Mouse (Mus musculus): ENCODE results near the gene Prr7. TPM values are rescaled to one million over a fixed set of nuclear protein-coding genes. Genes with fewer than 3 reads are reported as not detected.
A peak's percentile ranks its signal among the peaks of the same experiment; 100 is the strongest.

Prr7 gene
- polyA plus RNA-seq, 1 experiment from 2014 or later, result 2.2 TPM

GRCm38 (mm10) chr13:55462965-55463364 lies 1.1 kb upstream of the Prr7 start:
- H3K4me3 ChIP-seq (ENCODE audit: low read depth, low read length), result peak overlapping the region; percentile 2; the same call in 1 of the 2 replicates
- peaks cover 21% of the 10 kb centered on the region for H3K4me1 ChIP-seq (ENCODE audit: control insufficient read depth, insufficient read depth, low read length)
- H3K27me3 ChIP-seq (ENCODE audit: control insufficient read depth, insufficient read depth, low read length), result no peaks in the 10 kb centered on the region
- no peaks in the 10 kb centered on the region for H3K9me3 ChIP-seq (ENCODE audit: control insufficient read depth, low read length)
- ATAC-seq (ENCODE audit: insufficient read depth, low FRiP score, low TSS enrichment), result no peak
- peak overlapping the region; percentile 66; the same call in 1 of the 2 replicates for H3K4me2 ChIP-seq (ENCODE audit: low read depth)
- 49% methylated on average over 2 of the region's 2 CpGs for WGBS
- DNase-seq (ENCODE audit: low spot score), result no peak
- H3K27ac ChIP-seq (ENCODE audit: low read depth, low read length), result no peak overlapping the region
- peaks cover 15% of the 10 kb centered on the region for H3K36me3 ChIP-seq (ENCODE audit: control insufficient read depth, insufficient read depth, low read length)
- no peak overlapping the region for H3K9ac ChIP-seq (ENCODE audit: low read length)

DNA sequence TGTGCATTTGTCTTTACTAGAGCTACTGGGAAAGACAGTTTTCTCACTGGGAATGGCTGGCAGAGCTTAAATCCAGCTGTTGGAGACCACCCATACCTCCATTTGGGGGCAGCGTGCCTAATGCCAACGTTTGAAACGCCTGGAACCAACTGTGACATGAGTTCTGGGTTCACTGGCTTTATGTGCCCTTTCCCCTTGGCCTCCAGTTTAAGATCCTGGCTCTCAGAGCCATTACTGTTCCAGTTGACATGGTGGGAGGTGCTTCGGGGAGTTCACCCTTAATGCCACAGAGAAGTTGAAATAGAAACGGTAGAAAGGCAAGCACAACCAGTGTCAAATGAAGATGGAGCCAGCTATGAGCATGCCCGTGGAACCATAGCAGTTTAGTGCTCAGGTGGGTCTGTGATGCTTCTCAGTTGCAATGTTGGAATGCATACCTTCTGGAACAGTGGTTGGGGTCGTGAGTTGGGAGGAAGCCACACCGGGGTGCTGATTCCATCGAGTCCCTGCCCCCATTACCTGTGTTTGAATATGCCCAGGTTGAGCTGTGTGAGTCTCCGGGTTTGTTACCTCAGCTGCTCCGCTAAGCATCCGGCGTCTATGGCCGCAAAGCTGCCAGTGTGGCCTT lies 554 bp upstream of the Prr7 start:
- 10% methylated on average over 14 of the region's 14 CpGs for WGBS
- H3K4me1 ChIP-seq (ENCODE audit: control insufficient read depth, insufficient read depth, low read length), result peaks cover 21% of the 10 kb centered on the region
- peak overlapping the region; percentile 69 for H3K9ac ChIP-seq (ENCODE audit: low read length)
- peaks cover 12% of the 10 kb centered on the region for H3K36me3 ChIP-seq (ENCODE audit: control insufficient read depth, insufficient read depth, low read length)
- no peaks in the 10 kb centered on the region for H3K27me3 ChIP-seq (ENCODE audit: control insufficient read depth, insufficient read depth, low read length)
- peak overlapping the region; percentile 50 for H3K4me3 ChIP-seq (ENCODE audit: low read depth, low read length)
- no peaks in the 10 kb centered on the region for H3K9me3 ChIP-seq (ENCODE audit: control insufficient read depth, low read length)
- H3K4me2 ChIP-seq (ENCODE audit: low read depth), result peak overlapping the region; percentile 66
- peak overlapping the region; percentile 84; the same call in 1 of the 2 replicates for H3K27ac ChIP-seq (ENCODE audit: low read depth, low read length)
- no peak for ATAC-seq (ENCODE audit: insufficient read depth, low FRiP score, low TSS enrichment)
- no peak for DNase-seq (ENCODE audit: low spot score)

- ATAC-seq (ENCODE audit: insufficient read depth, low FRiP score, low TSS enrichment) (peak; percentile 36), DNase-seq (ENCODE audit: low spot score) (peak; percentile 49)
- 0 out of 2 replicates have a peak, but pooled peaks cover 2% of the 10 kb centered on the region for H3K36me3 ChIP-seq (ENCODE audit: control insufficient read depth, insufficient read depth, low read length)
- H3K27ac ChIP-seq (ENCODE audit: low read depth, low read length), result peak overlapping the region; percentile 84
- H3K9me3 ChIP-seq (ENCODE audit: control insufficient read depth, low read length), result no peaks in the 10 kb centered on the region
- WGBS, result 4% methylated on average over 3 of the region's 3 CpGs
- peaks cover 29% of the 10 kb centered on the region for H3K4me1 ChIP-seq (ENCODE audit: control insufficient read depth, insufficient read depth, low read length)
- H3K27me3 ChIP-seq (ENCODE audit: control insufficient read depth, insufficient read depth, low read length), result no peaks in the 10 kb centered on the region
- H3K9ac ChIP-seq (ENCODE audit: low read length), result peak overlapping the region; percentile 69
- peak overlapping the region; percentile 50 for H3K4me3 ChIP-seq (ENCODE audit: low read depth, low read length)
- peak overlapping the region; percentile 66 for H3K4me2 ChIP-seq (ENCODE audit: low read depth)
These were observed 1.1 kb downstream of the Prr7 start for GRCm38 (mm10) chr13:55465184-55465583.

DNA sequence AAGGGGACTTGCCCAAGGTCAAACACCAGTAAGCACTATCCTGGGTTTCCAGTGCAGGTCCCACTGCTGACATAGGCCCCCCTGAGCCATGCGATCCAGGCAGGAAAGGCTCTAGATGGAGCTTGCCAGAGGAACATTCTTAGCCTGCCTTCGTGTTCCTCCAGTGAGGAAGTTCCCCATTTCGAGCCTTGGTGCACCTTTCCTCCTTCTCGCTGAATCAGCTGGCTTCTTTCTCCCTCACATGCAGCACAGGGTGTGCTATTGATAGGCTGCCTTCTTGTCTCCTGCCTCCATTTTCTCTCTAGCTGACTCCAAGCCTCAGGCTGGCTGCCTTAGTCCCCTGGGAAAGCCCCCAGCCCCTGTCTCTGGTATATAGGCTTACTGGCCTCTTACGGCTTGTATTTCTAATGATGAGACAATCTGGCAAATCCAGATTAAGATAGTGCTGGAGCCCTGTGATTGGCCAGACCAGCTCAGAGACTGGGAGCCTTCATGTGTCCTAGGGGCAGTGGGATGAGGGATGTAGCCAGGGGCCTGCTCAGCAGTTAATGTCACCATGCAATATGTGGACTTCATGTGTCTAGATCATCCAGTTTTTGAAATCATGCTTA lies 1.9 kb downstream of the Prr7 start:
- no peak for DNase-seq (ENCODE audit: low spot score)
- no peak overlapping the region for H3K4me3 ChIP-seq (ENCODE audit: low read depth, low read length)
- H3K9ac ChIP-seq (ENCODE audit: low read length), result peak overlapping the region; percentile 69
- no peaks in the 10 kb centered on the region for H3K9me3 ChIP-seq (ENCODE audit: control insufficient read depth, low read length)
- ATAC-seq (ENCODE audit: insufficient read depth, low FRiP score, low TSS enrichment), result no peak
- peak overlapping the region; percentile 66 for H3K4me2 ChIP-seq (ENCODE audit: low read depth)
- WGBS, result 75% methylated on average over 5 of the region's 5 CpGs
- H3K27ac ChIP-seq (ENCODE audit: low read depth, low read length), result peak overlapping the region; percentile 84; the same call in 1 of the 2 replicates
- H3K36me3 ChIP-seq (ENCODE audit: control insufficient read depth, insufficient read depth, low read length), result 0 out of 2 replicates have a peak, but pooled peaks cover 2% of the 10 kb centered on the region
- H3K27me3 ChIP-seq (ENCODE audit: control insufficient read depth, insufficient read depth, low read length), result no peaks in the 10 kb centered on the region
- peaks cover 36% of the 10 kb centered on the region for H3K4me1 ChIP-seq (ENCODE audit: control insufficient read depth, insufficient read depth, low read length)

- no peak for ATAC-seq (ENCODE audit: insufficient read depth, low FRiP score, low TSS enrichment)
- peak; percentile 50 for DNase-seq (ENCODE audit: low spot score)
- Histone ChIP-seq H3K4me2 (ENCODE audit: low read depth) (no peak overlapping the region), H3K4me1 (ENCODE audit: control insufficient read depth, insufficient read depth, low read length) (peaks cover 54% of the 10 kb centered on the region), H3K36me3 (ENCODE audit: control insufficient read depth, insufficient read depth, low read length) (no peaks in the 10 kb centered on the region), H3K4me3 (ENCODE audit: low read depth, low read length) (no peak overlapping the region), H3K27ac (ENCODE audit: low read depth, low read length) (no peak overlapping the region), H3K9me3 (ENCODE audit: control insufficient read depth, low read length) (no peaks in the 10 kb centered on the region), H3K27me3 (ENCODE audit: control insufficient read depth, insufficient read depth, low read length) (no peaks in the 10 kb centered on the region), H3K9ac (ENCODE audit: low read length) (no peak overlapping the region)
- 48% methylated on average over 13 of the region's 13 CpGs for WGBS
These were observed 4.9 kb downstream of the Prr7 start for GRCm38 (mm10) chr13:55468851-55469560.

GRCm38 (mm10) chr13:55470372-55470771 lies 6.3 kb downstream of the Prr7 start:
- no peak overlapping the region for H3K4me2 ChIP-seq (ENCODE audit: low read depth)
- H3K4me1 ChIP-seq (ENCODE audit: control insufficient read depth, insufficient read depth, low read length), result peaks cover 55% of the 10 kb centered on the region
- no peak for ATAC-seq (ENCODE audit: insufficient read depth, low FRiP score, low TSS enrichment)

DNA sequence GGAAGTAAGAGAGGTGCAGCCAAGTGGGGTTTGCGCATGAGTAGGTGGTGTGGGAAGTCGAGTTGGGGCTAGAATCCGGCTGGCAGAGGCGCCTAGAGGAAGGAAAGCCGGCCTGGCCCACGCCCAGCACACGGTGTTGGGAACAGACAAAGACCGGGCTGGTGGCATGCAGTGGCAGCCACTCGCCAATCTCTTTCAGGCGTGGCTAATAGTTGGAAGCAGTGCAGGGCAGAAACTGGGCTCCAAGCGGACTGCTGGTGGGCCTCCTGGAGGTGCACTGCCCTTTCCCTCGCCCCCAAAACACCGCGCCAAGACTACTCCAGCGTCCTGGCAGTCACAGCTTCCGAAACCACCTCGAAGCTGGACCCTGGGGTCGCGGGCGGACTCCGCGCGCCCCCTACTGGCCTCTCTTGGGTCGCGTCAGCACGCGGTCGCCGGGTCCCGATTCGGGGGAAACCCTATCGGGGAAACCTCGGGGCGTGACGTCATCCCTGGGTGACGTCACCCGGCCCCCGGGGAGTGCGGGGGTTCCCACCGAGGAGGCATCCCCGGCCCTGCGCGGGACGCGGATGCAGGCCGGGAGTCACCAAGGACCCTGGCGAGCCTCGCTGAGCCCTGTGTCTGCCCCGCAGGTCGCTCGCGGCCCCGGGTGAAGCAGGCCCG lies 7.2 kb downstream of the Prr7 start:
- peak; percentile 65 for ATAC-seq (ENCODE audit: insufficient read depth, low FRiP score, low TSS enrichment)
- H3K27me3 ChIP-seq (ENCODE audit: control insufficient read depth, insufficient read depth, low read length), result no peaks in the 10 kb centered on the region
- peaks cover 12% of the 10 kb centered on the region for H3K36me3 ChIP-seq (ENCODE audit: control insufficient read depth, insufficient read depth, low read length)
- no peaks in the 10 kb centered on the region for H3K9me3 ChIP-seq (ENCODE audit: control insufficient read depth, low read length)
- peak overlapping the region; percentile 50 for H3K4me3 ChIP-seq (ENCODE audit: low read depth, low read length)
- DNase-seq (ENCODE audit: low spot score), result peak; percentile 95
- WGBS, result 1% methylated on average over 54 of the region's 54 CpGs
- peak overlapping the region; percentile 72 for H3K9ac ChIP-seq (ENCODE audit: low read length)
- H3K4me1 ChIP-seq (ENCODE audit: control insufficient read depth, insufficient read depth, low read length), result peaks cover 50% of the 10 kb centered on the region
- peak overlapping the region; percentile 79 for H3K27ac ChIP-seq (ENCODE audit: low read depth, low read length)
- peak overlapping the region; percentile 100 for H3K4me2 ChIP-seq (ENCODE audit: low read depth)

More at GRCm38 (mm10) chr13:55470372-55470771, 6.3 kb downstream of the Prr7 start:
- 66% methylated on average over 9 of the region's 9 CpGs for WGBS
- Histone ChIP-seq H3K27me3 (ENCODE audit: control insufficient read depth, insufficient read depth, low read length) (no peaks in the 10 kb centered on the region), H3K27ac (ENCODE audit: low read depth, low read length) (0 out of 2 replicates have a peak overlapping the region, but pooled peaks have one; percentile 50), H3K9ac (ENCODE audit: low read length) (0 out of 2 replicates have a peak overlapping the region, but pooled peaks have one; percentile 29), H3K36me3 (ENCODE audit: control insufficient read depth, insufficient read depth, low read length) (peaks cover 8% of the 10 kb centered on the region), H3K4me3 (ENCODE audit: low read depth, low read length) (no peak overlapping the region), H3K9me3 (ENCODE audit: control insufficient read depth, low read length) (no peaks in the 10 kb centered on the region)
- DNase-seq (ENCODE audit: low spot score), result no peak

GRCm38 (mm10) chr13:55471819-55472131 lies 7.7 kb downstream of the Prr7 start:
- peaks cover 50% of the 10 kb centered on the region for H3K4me1 ChIP-seq (ENCODE audit: control insufficient read depth, insufficient read depth, low read length)

More at GRCm38 (mm10) chr13:55471819-55472131, 7.7 kb downstream of the Prr7 start:
- peak overlapping the region; percentile 50 for H3K4me3 ChIP-seq (ENCODE audit: low read depth, low read length)
- H3K4me2 ChIP-seq (ENCODE audit: low read depth), result peak overlapping the region; percentile 100
- ATAC-seq (ENCODE audit: insufficient read depth, low FRiP score, low TSS enrichment), result peak; percentile 39
- no peaks in the 10 kb centered on the region for H3K27me3 ChIP-seq (ENCODE audit: control insufficient read depth, insufficient read depth, low read length)
- H3K27ac ChIP-seq (ENCODE audit: low read depth, low read length), result peak overlapping the region; percentile 79
- peaks cover 14% of the 10 kb centered on the region for H3K36me3 ChIP-seq (ENCODE audit: control insufficient read depth, insufficient read depth, low read length)
- H3K9me3 ChIP-seq (ENCODE audit: control insufficient read depth, low read length), result no peaks in the 10 kb centered on the region
- 0% methylated on average over 31 of the region's 31 CpGs for WGBS
- peak overlapping the region; percentile 72 for H3K9ac ChIP-seq (ENCODE audit: low read length)
- DNase-seq (ENCODE audit: low spot score), result no peak

Data from neural tube, embryonic 11.5 days (tissue).